ENCODE assay signal across 8 mouse cellular contexts in the genomic region with DNA sequence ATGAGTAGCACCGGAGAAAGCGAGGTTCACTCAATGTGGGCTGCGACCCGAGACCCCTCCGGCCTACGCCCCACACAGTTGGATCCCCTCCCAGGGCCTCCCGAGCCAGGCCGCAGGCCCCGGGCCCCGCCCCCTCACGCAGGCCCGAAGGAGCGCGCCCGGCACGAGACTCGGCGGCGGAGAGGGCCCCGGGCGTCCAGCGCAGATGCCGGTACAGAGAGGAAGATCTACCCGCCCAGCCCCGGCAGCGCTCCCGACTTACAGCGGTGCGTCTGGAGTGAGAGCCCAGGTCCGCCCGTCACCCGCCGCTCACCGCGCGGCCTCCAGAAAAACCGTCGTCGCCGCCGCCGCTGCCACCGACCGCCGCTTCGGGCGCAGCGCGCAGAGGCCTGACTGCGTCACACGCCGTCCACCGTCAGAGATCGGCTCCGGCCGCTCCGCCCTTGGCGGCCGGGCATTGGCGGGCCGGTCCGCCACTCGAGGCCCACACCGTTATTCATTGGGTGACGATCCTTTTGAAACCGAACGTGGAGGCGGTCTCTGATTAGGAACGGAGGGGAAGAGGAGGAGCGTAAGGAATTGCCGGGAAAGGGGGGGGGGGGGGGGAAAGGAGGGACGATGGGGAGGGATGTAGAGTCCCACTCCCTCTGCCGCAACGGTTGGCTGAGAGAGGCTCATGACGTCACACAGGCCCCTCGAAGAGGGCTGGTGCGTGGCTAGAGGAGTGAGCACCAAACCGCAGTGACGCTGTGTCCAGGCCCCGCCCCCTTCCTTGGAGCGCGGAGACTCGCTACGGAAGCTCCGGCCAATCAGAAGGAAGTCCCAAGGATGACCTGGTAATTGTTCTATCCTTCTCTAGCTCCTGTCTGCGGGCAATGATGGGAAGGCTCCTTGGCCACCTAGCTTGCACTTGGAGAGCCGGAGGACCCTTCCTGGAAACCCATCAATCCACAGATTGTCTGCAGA. TPM values are rescaled to one million over a fixed set of nuclear protein-coding genes. Genes with fewer than 3 reads are reported as not detected.
DNase-seq lines count a peak whose midpoint lies in the region; ATAC-seq and TF ChIP-seq lines count a peak whose summit lies in the region.

A gene (minus strand): TSS at position 421 of the 966 bp plus-strand sequence.
A gene (plus strand): TSS at position 453 of the 966 bp plus-strand sequence.

- H3K27ac ChIP-seq in bone marrow, adult 2 months (ENCODE audit: control insufficient read depth, insufficient read depth, low read depth, low read length, poor library complexity): peak within 1 kb of the TSS; percentile 96
- H3K27ac ChIP-seq in embryonic facial prominence, embryonic 15.5 days (replicated peaks): peak within 1 kb of the TSS; percentile 94
- peak within 1 kb of the TSS; percentile 95 for H3K27ac ChIP-seq in limb, embryonic 14.5 days (replicated peaks; ENCODE audit: low read depth, low read length)
- peak within 1 kb of the TSS; percentile 94 for H3K27ac ChIP-seq in midbrain, postnatal 0 days (ENCODE audit: low read depth, low read length)

- peak; percentile 87 for TF ChIP-seq POLR2A in bone marrow, adult 2 months (IDR thresholded peaks at IDR 0.05; ENCODE audit: borderline replicate concordance, control insufficient read depth, low read depth, low read length)
- TF ChIP-seq POLR2A in limb, embryonic 14.5 days (IDR thresholded peaks at IDR 0.05; ENCODE audit: borderline replicate concordance, extremely low read depth, insufficient read depth, insufficient read length): peak; percentile 85; the same call in 1 of the 2 replicates

- peak within 1 kb of the TSS; percentile 86 for H3K9ac ChIP-seq in embryonic facial prominence, embryonic 15.5 days
- peak within 1 kb of the TSS; percentile 86 for H3K9ac ChIP-seq in limb, embryonic 14.5 days (ENCODE audit: low read depth, low read length, severe bottlenecking)
- H3K9ac ChIP-seq in midbrain, postnatal 0 days (replicated peaks; ENCODE audit: low read length, poor library complexity, severe bottlenecking): peak within 1 kb of the TSS; percentile 64

- peak; percentile 99 for ATAC-seq in embryonic facial prominence, embryonic 15.5 days (ENCODE audit: insufficient number of reproducible peaks, low FRiP score, low TSS enrichment, low read depth)
- ATAC-seq in limb, embryonic 14.5 days (ENCODE audit: low FRiP score, low read depth): peak; percentile 98
- ATAC-seq in midbrain, postnatal 0 days (ENCODE audit: low FRiP score): peak; percentile 99

- under 1% methylated on average over 83 of the region's 87 CpGs for WGBS in bone marrow, adult 2 months
- under 1% methylated on average over 85 of the region's 87 CpGs for WGBS in embryonic facial prominence, embryonic 15.5 days
- 1% methylated on average over 56 of the region's 87 CpGs for WGBS in limb, embryonic 14.5 days
- WGBS in midbrain, postnatal 0 days: under 1% methylated on average over 75 of the region's 87 CpGs

- H3K4me3 ChIP-seq in bone marrow, adult 2 months (replicated peaks; ENCODE audit: control insufficient read depth, low read depth, low read length): peak within 1 kb of the TSS; percentile 98
- peak within 1 kb of the TSS; percentile 91 for H3K4me3 ChIP-seq in embryonic facial prominence, embryonic 15.5 days (replicated peaks)
- H3K4me3 ChIP-seq in limb, embryonic 14.5 days (replicated peaks; ENCODE audit: low read length): peak within 1 kb of the TSS; percentile 86
- peak within 1 kb of the TSS; percentile 61 for H3K4me3 ChIP-seq in midbrain, postnatal 0 days (ENCODE audit: low read depth, low read length)

- no peaks in the 10 kb centered on the region for H3K27me3 ChIP-seq in embryonic facial prominence, embryonic 15.5 days
- H3K27me3 ChIP-seq in limb, embryonic 14.5 days (ENCODE audit: control insufficient read depth, insufficient read depth, low read length): no peaks in the 10 kb centered on the region
- no peaks in the 10 kb centered on the region for H3K27me3 ChIP-seq in midbrain, postnatal 0 days (ENCODE audit: insufficient read depth, low read length)

- H3K36me3 ChIP-seq in embryonic facial prominence, embryonic 15.5 days: no peaks in the 10 kb centered on the region
- H3K36me3 ChIP-seq in limb, embryonic 14.5 days (ENCODE audit: control insufficient read depth, insufficient read depth, low read length): no peaks in the 10 kb centered on the region
- no peaks in the 10 kb centered on the region for H3K36me3 ChIP-seq in midbrain, postnatal 0 days (ENCODE audit: insufficient read depth, low read length)

- peaks cover 3% of the 10 kb centered on the region for H3K4me1 ChIP-seq in bone marrow, adult 2 months (ENCODE audit: control insufficient read depth, insufficient read depth, low read length)
- peaks cover 7% of the 10 kb centered on the region; the same call in 1 of the 2 replicates for H3K4me1 ChIP-seq in embryonic facial prominence, embryonic 15.5 days
- peaks cover 10% of the 10 kb centered on the region for H3K4me1 ChIP-seq in limb, embryonic 14.5 days (ENCODE audit: control insufficient read depth, insufficient read depth, low read length)
- H3K4me1 ChIP-seq in midbrain, postnatal 0 days (ENCODE audit: insufficient read depth, low read length): peaks cover 10% of the 10 kb centered on the region

- no peak for TF ChIP-seq CTCF in bone marrow, adult 2 months (IDR thresholded peaks at IDR 0.05; ENCODE audit: control insufficient read depth, insufficient read depth, low read length)
- peak; percentile 19 for TF ChIP-seq CTCF in midbrain, postnatal 0 days (IDR thresholded peaks at IDR 0.05)

- DNase-seq in 416B (ENCODE audit: low read depth): peak; percentile 100
- peak; percentile 98 for DNase-seq in heart, adult 8-10 months (ENCODE audit: low spot score)
- peak; percentile 99 for DNase-seq in kidney, adult 9 months
- peak; percentile 99 for DNase-seq in limb, embryonic 14.5 days (ENCODE audit: low spot score)
- peak; percentile 99 for DNase-seq in midbrain, postnatal 0 days (ENCODE audit: low spot score)
- peak; percentile 93 to 96 for DNase-seq in spleen, postnatal 14 days (ENCODE audit: low spot score in 2 of 2)

- H3K4me2 ChIP-seq in embryonic facial prominence, embryonic 15.5 days (replicated peaks): peak within 1 kb of the TSS; percentile 65
- peak within 1 kb of the TSS; percentile 75 for H3K4me2 ChIP-seq in limb, embryonic 14.5 days (replicated peaks; ENCODE audit: low read depth, low read length, severe bottlenecking)
- peak within 1 kb of the TSS; percentile 72 for H3K4me2 ChIP-seq in midbrain, postnatal 0 days (ENCODE audit: low read depth, low read length, poor library complexity, severe bottlenecking)

- no peaks in the 10 kb centered on the region for H3K9me3 ChIP-seq in embryonic facial prominence, embryonic 15.5 days (replicated peaks)
- H3K9me3 ChIP-seq in limb, embryonic 14.5 days (ENCODE audit: control insufficient read depth, low read length): no peaks in the 10 kb centered on the region
- no peaks in the 10 kb centered on the region for H3K9me3 ChIP-seq in midbrain, postnatal 0 days (ENCODE audit: low read length)

RNA-seq across cellular contexts. Expression of the first gene that starts in this region (rescaled TPM):
- polyA plus RNA-seq in bone marrow, adult 2 months (2011; ENCODE audit: insufficient read depth, insufficient read length, low replicate concordance, missing spikeins): 10.4 and 18.9 TPM in 2 replicates
- 29.4 and 31.8 TPM in 2 replicates for polyA plus RNA-seq in embryonic facial prominence, embryonic 15.5 days (2015; fragmentation: Nextera tagmentation; extraction: Ambion mirVana)
- 10 to 100 TPM; 31.6 to 34.8 (median 32.8) TPM for total RNA-seq in heart, adult 8-10 months (2022)
- polyA plus RNA-seq in limb, embryonic 14.5 days (2012; rRNA removed): 27.3 and 28.3 TPM in 2 replicates
- 38.9 and 41.5 TPM in 2 replicates for polyA plus RNA-seq in limb, embryonic 14.5 days (2014; fragmentation: Nextera tagmentation; extraction: Ambion mirVana)
- total RNA-seq in midbrain, postnatal 0 days (2014; rRNA removed): 36.3 and 39.5 TPM in 2 replicates
- 10.0 and 10.2 TPM in 2 replicates for polyA plus RNA-seq in midbrain, postnatal 0 days (2015; fragmentation: Nextera tagmentation; extraction: Ambion mirVana)

RNA-seq across cellular contexts. Expression of the second gene that starts in this region (rescaled TPM):
- polyA plus RNA-seq in bone marrow, adult 2 months (2011; ENCODE audit: insufficient read depth, insufficient read length, low replicate concordance, missing spikeins): 6.9 and 24.4 TPM in 2 replicates
- polyA plus RNA-seq in embryonic facial prominence, embryonic 15.5 days (2015; fragmentation: Nextera tagmentation; extraction: Ambion mirVana): 94.2 and 94.5 TPM in 2 replicates
- 10 to 100 TPM; 62.6 to 83.1 (median 73.8) TPM for total RNA-seq in heart, adult 8-10 months (2022)
- polyA plus RNA-seq in limb, embryonic 14.5 days (2012; rRNA removed): 77.1 and 108 TPM in 2 replicates
- 94.2 and 102 TPM in 2 replicates for polyA plus RNA-seq in limb, embryonic 14.5 days (2014; fragmentation: Nextera tagmentation; extraction: Ambion mirVana)
- total RNA-seq in midbrain, postnatal 0 days (2014; rRNA removed): 56.6 TPM in 2 replicates
- polyA plus RNA-seq in midbrain, postnatal 0 days (2015; fragmentation: Nextera tagmentation; extraction: Ambion mirVana): 51.7 and 54.9 TPM in 2 replicates

Comparison
In these comparisons a context has a peak if more than half of its experiments do, and no peak if none do; other contexts are left out.
1. Peak in every context shown above with its lines: DNase-seq, ATAC-seq, H3K4me3 ChIP-seq and H3K27ac ChIP-seq.